9 mouse cellular contexts compared by ENCODE assay signal in the genomic region with DNA sequence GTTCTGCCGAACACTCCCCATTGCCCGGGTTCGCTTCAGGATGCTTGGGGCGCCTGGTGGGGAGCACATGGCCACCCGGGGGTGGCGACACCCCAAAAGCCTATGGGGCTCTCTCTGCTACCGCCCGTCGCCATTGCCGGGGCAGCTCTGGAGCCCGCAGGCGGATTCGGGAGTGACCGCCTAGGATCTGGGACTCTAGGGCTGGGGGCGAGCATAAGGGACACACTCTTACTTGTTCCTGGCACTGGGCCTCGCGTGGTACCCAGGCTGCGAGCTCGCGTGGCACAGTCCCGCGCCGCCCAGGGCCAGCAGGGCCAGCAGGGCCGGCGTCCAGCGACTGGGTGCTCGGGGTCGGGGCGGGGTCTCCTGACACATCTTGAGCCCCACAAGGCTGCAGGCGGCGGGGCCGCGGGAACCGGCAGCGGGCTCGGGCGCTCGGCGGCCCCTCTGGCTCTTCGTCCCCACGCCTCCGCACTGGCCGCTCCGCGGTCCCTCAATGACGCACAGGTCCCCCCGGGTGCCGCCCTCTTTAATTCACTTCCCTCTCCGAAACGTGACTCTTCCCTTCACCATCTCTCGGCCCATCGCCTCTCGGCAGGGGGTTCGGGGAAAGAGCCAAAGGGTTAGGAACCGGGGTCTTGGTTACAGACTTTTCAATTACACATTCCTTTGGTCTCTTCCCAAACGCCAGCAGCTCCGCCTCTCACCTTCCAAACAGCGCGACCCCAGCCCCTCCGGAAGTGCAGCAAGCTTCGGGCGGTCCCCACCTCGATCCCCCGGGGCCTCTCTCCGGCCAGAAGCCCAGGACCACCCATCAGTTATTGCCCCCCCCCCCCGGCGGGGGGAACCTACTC. TPM values are rescaled to one million over a fixed set of nuclear protein-coding genes. Genes with fewer than 3 reads are reported as not detected.
DNase-seq lines count a peak whose midpoint lies in the region; ATAC-seq and TF ChIP-seq lines count a peak whose summit lies in the region.
"Had no signal": no experiment of that assay in that cellular context is flagged by ENCODE, and none has a peak within 500 bp of the region (broad histone marks: within the 10 kb centered on the region; RNA-seq: fewer than 3 reads in every experiment).

No protein-coding gene starts in this region.

- DNase-seq in cerebellum, postnatal 14 days: peak; percentile 27 to 60
- no peak for DNase-seq in cerebellum, adult 11-12 months
- peak; percentile 75 for DNase-seq in gastrocnemius, adult 2 months
- DNase-seq in hindbrain, embryonic 14.5 days (ENCODE audit: low spot score): no peak
- peak; percentile 22 for DNase-seq in yolk sac, embryonic 10.5 days (ENCODE audit: low spot score)

- no peaks in the 10 kb centered on the region for H3K9me3 ChIP-seq in hindbrain, embryonic 14.5 days (ENCODE audit: control insufficient read depth, low read length)
- no peaks in the 10 kb centered on the region for H3K9me3 ChIP-seq in lung, embryonic 16.5 days (ENCODE audit: control insufficient read depth, low read length)

- peak overlapping the region; percentile 19; the same call in 1 of the 2 replicates for H3K27ac ChIP-seq in bone marrow macrophage, adult 2 months (ENCODE audit: insufficient read depth, low read depth, low read length)
- peak overlapping the region; percentile 83 for H3K27ac ChIP-seq in gastrocnemius, adult 2 months
- H3K27ac ChIP-seq in hindbrain, embryonic 14.5 days: no peak overlapping the region
- H3K27ac ChIP-seq in lung, embryonic 16.5 days (ENCODE audit: low read length): no peak overlapping the region

- H3K4me2 ChIP-seq in hindbrain, embryonic 14.5 days (replicated peaks): peak overlapping the region; percentile 90
- peak overlapping the region; percentile 100 for H3K4me2 ChIP-seq in lung, embryonic 16.5 days (ENCODE audit: low read depth, low read length)

- intact Hi-C loops in gastrocnemius, adult 2 months (cut with DNase I): loop anchor here (5.0 kb wide), 1 partner anchor 58 kb away; no protein-coding TSS in a partner anchor

- no peaks in the 10 kb centered on the region for H3K36me3 ChIP-seq in hindbrain, embryonic 14.5 days (replicated peaks; ENCODE audit: control insufficient read depth, insufficient read depth)
- H3K36me3 ChIP-seq in lung, embryonic 16.5 days (ENCODE audit: control insufficient read depth, insufficient read depth, low read length): no peaks in the 10 kb centered on the region

- ATAC-seq in hindbrain, embryonic 14.5 days (ENCODE audit: low FRiP score): peak; percentile 46
- ATAC-seq in lung, embryonic 16.5 days (ENCODE audit: low read depth): peak; percentile 64
- ATAC-seq in neutrophil, adult 5-6 weeks (ENCODE audit: extremely low read depth, insufficient number of reproducible peaks, low FRiP score, poor library complexity, severe bottlenecking): peak; percentile 91

- no peak for TF ChIP-seq POLR2A in bone marrow macrophage, adult 2 months (IDR thresholded peaks at IDR 0.05; ENCODE audit: borderline replicate concordance, low read depth, low read length)

- no peak for TF ChIP-seq CTCF in bone marrow macrophage, adult 2 months (IDR thresholded peaks at IDR 0.05; ENCODE audit: low read depth, low read length)
- TF ChIP-seq CTCF in gastrocnemius, adult 2 months (IDR thresholded peaks at IDR 0.05): no peak

- peaks cover 25% of the 10 kb centered on the region for H3K27me3 ChIP-seq in hindbrain, embryonic 14.5 days (ENCODE audit: control insufficient read depth, insufficient read depth, low read length)
- peaks cover 40% of the 10 kb centered on the region for H3K27me3 ChIP-seq in lung, embryonic 16.5 days (ENCODE audit: control insufficient read depth, insufficient read depth, low read depth, low read length)
- H3K27me3 ChIP-seq: CH12.LX had no signal

- H3K9ac ChIP-seq in hindbrain, embryonic 14.5 days: peak overlapping the region; percentile 56
- H3K9ac ChIP-seq in lung, embryonic 16.5 days (ENCODE audit: low read length): peak overlapping the region; percentile 70

- peak overlapping the region; percentile 89 for H3K4me3 ChIP-seq in bone marrow macrophage, adult 2 months (ENCODE audit: insufficient read depth, low read length)
- H3K4me3 ChIP-seq in gastrocnemius, adult 2 months: peak overlapping the region; percentile 82
- peak overlapping the region; percentile 48 for H3K4me3 ChIP-seq in hindbrain, embryonic 14.5 days (replicated peaks; ENCODE audit: low read length)
- H3K4me3 ChIP-seq in lung, embryonic 16.5 days (ENCODE audit: low read length): peak overlapping the region; percentile 66

- peaks cover 27% of the 10 kb centered on the region for H3K4me1 ChIP-seq in bone marrow macrophage, adult 2 months (ENCODE audit: control insufficient read depth, insufficient read depth, low read length)
- H3K4me1 ChIP-seq in hindbrain, embryonic 14.5 days (replicated peaks; ENCODE audit: control insufficient read depth, insufficient read depth, low read length): no peaks in the 10 kb centered on the region; the same call in 1 of the 2 replicates
- peaks cover 12% of the 10 kb centered on the region for H3K4me1 ChIP-seq in lung, embryonic 16.5 days (replicated peaks; ENCODE audit: control insufficient read depth, insufficient read depth, low read length)

- under 1% methylated on average over 67 of the region's 67 CpGs for WGBS in hindbrain, embryonic 14.5 days
- under 1% methylated on average over 61 of the region's 67 CpGs for WGBS in lung, embryonic 16.5 days

RNA-seq across cellular contexts. Expression of a gene that starts 1.1 kb away (rescaled TPM):
- 72.4 and 102 TPM in 2 replicates for polyA plus RNA-seq in bone marrow macrophage, adult 2 months (2012; ENCODE audit: insufficient read depth, insufficient read length, missing spikeins)
- total RNA-seq in gastrocnemius, adult 2 months (2021): 1 to 10 TPM; 3.9 to 8.6 TPM
- 2.3 and 2.5 TPM in 2 replicates for polyA plus RNA-seq in hindbrain, embryonic 14.5 days (2014; fragmentation: Nextera tagmentation; extraction: Ambion mirVana)
- 5.2 and 7.0 TPM in 2 replicates for polyA plus RNA-seq in lung, embryonic 16.5 days (2015; fragmentation: Nextera tagmentation; extraction: Ambion mirVana)
- total RNA-seq in neutrophil, adult 5-6 weeks (2017): 270 and 281 TPM in 2 replicates

Comparison
In these comparisons a context has a peak if more than half of its experiments do, and no peak if none do; other contexts are left out.
1. DNase-seq: peak in cerebellum, postnatal 14 days (2 of 2), gastrocnemius, adult 2 months (single experiment) and yolk sac, embryonic 10.5 days (single experiment); none in cerebellum, adult 11-12 months (single experiment) and hindbrain, embryonic 14.5 days (single experiment).
2. H3K27ac ChIP-seq: peak in bone marrow macrophage, adult 2 months (single experiment) and gastrocnemius, adult 2 months (single experiment); none in hindbrain, embryonic 14.5 days (single experiment) and lung, embryonic 16.5 days (single experiment).
3. Peak in every context shown above with its lines, with median percentiles within 50 percentile points of each other: H3K4me3 ChIP-seq and ATAC-seq.